In genomic region chr2:170159795-170160568, GRCm38 (mm10) we compare ENCODE assay signal across 8 mouse cellular contexts. TPM values are rescaled to one million over a fixed set of nuclear protein-coding genes. Genes with fewer than 3 reads are reported as not detected.
DNase-seq lines count a peak whose midpoint lies in the region; ATAC-seq lines count a peak whose summit lies in the region.

No protein-coding gene starts in this region.

- H3K4me3 ChIP-seq in forebrain, embryonic 11.5 days (ENCODE audit: low read depth, low read length): no peak overlapping the region
- H3K4me3 ChIP-seq in liver, embryonic 15.5 days (replicated peaks): 0 out of 2 replicates have a peak overlapping the region, but pooled peaks have one; percentile 7

- WGBS in forebrain, embryonic 11.5 days: 48% methylated on average over 15 of the region's 15 CpGs
- WGBS in liver, embryonic 15.5 days (ENCODE audit: insufficient replicate concordance): 25% methylated on average over 15 of the region's 15 CpGs

- no peaks in the 10 kb centered on the region for H3K36me3 ChIP-seq in forebrain, embryonic 11.5 days (ENCODE audit: control insufficient read depth, insufficient read depth, low read length)
- no peaks in the 10 kb centered on the region for H3K36me3 ChIP-seq in liver, embryonic 15.5 days (replicated peaks)

- no peaks in the 10 kb centered on the region for H3K27me3 ChIP-seq in forebrain, embryonic 11.5 days (ENCODE audit: control insufficient read depth, insufficient read depth, low read length)
- H3K27me3 ChIP-seq in liver, embryonic 15.5 days: no peaks in the 10 kb centered on the region

- H3K9me3 ChIP-seq in forebrain, embryonic 11.5 days (ENCODE audit: control insufficient read depth, low read length): no peaks in the 10 kb centered on the region
- H3K9me3 ChIP-seq in liver, embryonic 15.5 days (replicated peaks): no peaks in the 10 kb centered on the region

- no peak overlapping the region for H3K4me2 ChIP-seq in forebrain, embryonic 11.5 days (ENCODE audit: low read depth, low read length, severe bottlenecking)
- peak overlapping the region; percentile 35 for H3K4me2 ChIP-seq in liver, embryonic 15.5 days

- no peak overlapping the region for H3K27ac ChIP-seq in forebrain, embryonic 11.5 days (ENCODE audit: low read depth, low read length)
- peak overlapping the region; percentile 89 for H3K27ac ChIP-seq in liver, embryonic 15.5 days (replicated peaks)

- 0 out of 2 replicates have a peak overlapping the region, but pooled peaks have one; percentile 17 for H3K9ac ChIP-seq in forebrain, embryonic 11.5 days (ENCODE audit: low read length)
- H3K9ac ChIP-seq in liver, embryonic 15.5 days: no peak overlapping the region

- DNase-seq in heart, adult 11 months: peak; percentile 95
- no peak for DNase-seq in heart, postnatal 4 days
- peak; percentile 28 to 35 for DNase-seq in B cell, adult 2 months
- DNase-seq in forebrain, embryonic 11.5 days (ENCODE audit: low spot score): peak; percentile 53
- DNase-seq in embryo, embryonic 9.5 days (ENCODE audit: extremely low spot score): no peak
- no peak for DNase-seq in adrenal gland, adult 18-20 months (ENCODE audit: low spot score in 2 of 2)
- no peak for DNase-seq in left cerebral cortex, adult 8-10 months (ENCODE audit: low spot score in 2 of 2)

- 0 out of 2 replicates have a peak, but pooled peaks cover 3% of the 10 kb centered on the region for H3K4me1 ChIP-seq in forebrain, embryonic 11.5 days (replicated peaks; ENCODE audit: control insufficient read depth, insufficient read depth, low read length)
- peaks cover 60% of the 10 kb centered on the region for H3K4me1 ChIP-seq in liver, embryonic 15.5 days (replicated peaks)

- no peak for ATAC-seq in forebrain, embryonic 11.5 days (replicated peaks; ENCODE audit: low FRiP score)
- no peak for ATAC-seq in liver, embryonic 15.5 days (ENCODE audit: insufficient read depth)

RNA-seq across cellular contexts. Expression of gene Zfp217, which starts 12.1 kb away (rescaled TPM):
- total RNA-seq in heart, postnatal 4 days (2021): 10 to 100 TPM; 18.8 to 19.3 TPM
- 3.8 and 3.9 TPM in 2 replicates for polyA plus RNA-seq in forebrain, embryonic 11.5 days (2014; fragmentation: Nextera tagmentation; extraction: Ambion mirVana)
- 3.4 and 4.7 TPM in 2 replicates for polyA plus RNA-seq in liver, embryonic 15.5 days (2015; fragmentation: Nextera tagmentation; extraction: Ambion mirVana)
- total RNA-seq in adrenal gland, adult 18-20 months (2021): 10 to 100 TPM; 20.0 to 21.7 TPM
- total RNA-seq in left cerebral cortex, adult 8-10 months (2022): 1 to 10 TPM; 2.5 to 4.4 (median 3.3) TPM

Comparison
In these comparisons a context has a peak if more than half of its experiments do, and no peak if none do; other contexts are left out.
1. DNase-seq: peak in heart, adult 11 months (single experiment), B cell, adult 2 months (2 of 2) and forebrain, embryonic 11.5 days (single experiment); none in heart, postnatal 4 days (single experiment), embryo, embryonic 9.5 days (single experiment), adrenal gland, adult 18-20 months (0 of 2) and left cerebral cortex, adult 8-10 months (0 of 2).